Mouse (Mus musculus) adrenal gland, postnatal 36 days (tissue): Measurements from ENCODE around the gene Ccdc160. TPM values are rescaled to one million over a fixed set of nuclear protein-coding genes. Genes with fewer than 3 reads are reported as not detected.

Source experiments
- DNase-seq, 2 experiments: peaks; one replicate each; pipeline ENCODE4 v3.0.0; 2021; ENCODE audit warnings: mixed read lengths in 1 of 2
- microRNA-seq: library from miRNA; unstranded; fragments of <30 nt; microRNA quantifications from one replicate; pipeline ENCODE4 v1.2.0, GENCODE M21; 2021
- total RNA-seq, 2 experiments: library from RNA; stranded (reverse); gene quantifications; 2 replicates each; pipeline ENCODE4 v1.2.3; 2021

The Ccdc160 gene
- total RNA-seq, 2 experiments from 2014 or later = 16.9 to 21.1 TPM

GRCm38 (mm10) chrX:52819338-52819737 is 28.3 kb downstream of the Ccdc160 start:
- no peak for DNase-seq

Small RNA genes lying within 50 kb of the gene (microRNA-seq; reads per million reads assigned to microRNA genes)
- gene Mir106a (19.2 reads per million, percentile 33 among the genes with 10 or more reads in this experiment), gene Mir18b (1.2 reads per million), gene Mir19b-2 (1.00 reads per million), gene Mir20b (22.1 reads per million, percentile 35 among the genes with 10 or more reads in this experiment), gene Mir363 (9.5 reads per million, percentile 24 among the genes with 10 or more reads in this experiment), gene Mir92-2 (55.5 reads per million, percentile 45 among the genes with 10 or more reads in this experiment)

Other genes starting within 250 kb of the Ccdc160 start
- 10 to 100 TPM; 50.2 to 64.1 TPM for gene Gpc3, start 177.2 kb upstream of the Ccdc160 start, total RNA-seq
- gene Phf6, start 121.1 kb downstream of the Ccdc160 start, total RNA-seq = 10 to 100 TPM; 14.7 to 21.3 TPM
- 100 to 1,000 TPM; 119 to 120 TPM for gene Hprt, start 196.9 kb downstream of the Ccdc160 start, total RNA-seq